Mouse (Mus musculus): ENCODE measurements around the gene Map3k4. TPM values are rescaled to one million over a fixed set of nuclear protein-coding genes. Genes with fewer than 3 reads are reported as not detected.

Gene Map3k4
- total and polyA plus RNA-seq, 3 experiments = 12.7 to 22.6 (median 20.9) TPM

- dilution Hi-C loops (cut with MboI; ENCODE audit: extremely low pct_ligation_motif_present, extremely low pct_unique_long_range_greater_than_20kb, low sequenced_read_pairs) (no loop called here), in situ Hi-C loops (cut with MboI; ENCODE audit: low pct_ligation_motif_present, low pct_unique_long_range_greater_than_20kb, low sequenced_read_pairs) (no loop called here)
- Histone ChIP-seq H3K4me3 (replicated peaks in 1 of 3; ENCODE audit: low read depth in 2 of 3, low read length in 2 of 3, poor library complexity in 1 of 3) (no peak overlapping the region), H3K9me3 (replicated peaks; ENCODE audit: low read length) (peaks cover 25% of the 10 kb centered on the region), H3K9ac (ENCODE audit: insufficient read depth, low read depth) (no peak overlapping the region), H3K27me3 (replicated peaks) (no peaks in the 10 kb centered on the region), H3K36me3 (replicated peaks in 1 of 2; ENCODE audit: control insufficient read depth in 1 of 2, insufficient read depth in 1 of 2, low read length in 1 of 2) (peaks cover 49 to 94% of the 10 kb centered on the region in 2 experiments), H3K4me1 (ENCODE audit: control insufficient read depth in 1 of 2, insufficient read depth in 2 of 2) (peaks cover 27 to 51% of the 10 kb centered on the region in 2 experiments), H3K4me2 (ENCODE audit: insufficient read depth, low read depth, poor library complexity, severe bottlenecking) (no peak overlapping the region), H3K27ac (ENCODE audit: insufficient read depth, low read depth) (no peak overlapping the region; the same call in 1 of the 2 replicates), H3K79me2 (replicated peaks; ENCODE audit: control insufficient read depth, extremely low read depth, insufficient read depth, poor library complexity, severe bottlenecking) (peaks cover 18% of the 10 kb centered on the region)
- TF ChIP-seq TBP (conservative IDR thresholded peaks at IDR 0.05; ENCODE audit: low read depth, low read length) (no peak), POLR2AphosphoS2 (IDR thresholded peaks at IDR 0.05; ENCODE audit: low read depth, low read length) (0 out of 2 replicates have a peak, but pooled peaks have one; percentile 3)
- no peak for DNase-seq (ENCODE audit: extremely low read depth)
Measured at GRCm38 (mm10) chr17:12179339-12179738, 139.3 kb downstream of the Map3k4 start.

Other genes starting within 250 kb of the Map3k4 start
- gene Agpat4, start 200.1 kb downstream of the Map3k4 start, total RNA-seq (2012; rRNA removed) = 74.2 and 83.2 TPM in 2 replicates
- 32.0 and 34.7 TPM in 2 replicates for gene Agpat4, start 200.1 kb downstream of the Map3k4 start, total RNA-seq (2014; rRNA removed)
- gene Agpat4, start 200.1 kb downstream of the Map3k4 start, polyA plus RNA-seq (2012; ENCODE audit: insufficient read length, low read depth) = 44.0 and 44.5 TPM in 2 replicates
- gene Plg, start 59.8 kb upstream of the Map3k4 start, total RNA-seq (2012; rRNA removed) = not detected in 2 replicates
- not detected in 2 replicates for gene Plg, start 59.8 kb upstream of the Map3k4 start, total RNA-seq (2014; rRNA removed)
- gene Plg, start 59.8 kb upstream of the Map3k4 start, polyA plus RNA-seq (2012; ENCODE audit: insufficient read length, low read depth) = not detected in 2 replicates
- gene Slc22a3, start 188.9 kb upstream of the Map3k4 start, total RNA-seq (2012; rRNA removed) = not detected in 2 replicates
- gene Slc22a3, start 188.9 kb upstream of the Map3k4 start, total RNA-seq (2014; rRNA removed) = not detected in 2 replicates
- gene Slc22a3, start 188.9 kb upstream of the Map3k4 start, polyA plus RNA-seq (2012; ENCODE audit: insufficient read length, low read depth) = not detected in 2 replicates